Mouse (Mus musculus) lung, embryonic 15.5 days (tissue): ENCODE data around the gene Nlrp9a. TPM values are rescaled to one million over a fixed set of nuclear protein-coding genes. Genes with fewer than 3 reads are reported as not detected.
"Not testable (repeated sequence)": the region's sequence is repeated elsewhere in the genome, so short reads cannot be mapped to it uniquely, and the experiment has no call there.

Source experiments
- ATAC-seq: fragments of 200-750 bp; cut with Nextera tagmentation; 2 replicates; pipeline ENCODE4 v1.8.0; 2017; ENCODE audit warnings: moderate number of reproducible peaks, borderline replicate concordance; ENCODE audit not compliant: low FRiP score, low TSS enrichment; ENCODE audit errors: extremely low read depth
- H3K27ac ChIP-seq: fragments of 300-500 bp; sonication (generic); 2 replicates; pipeline ENCODE4 v1.5.1; 2015; ENCODE audit warnings: moderate library complexity, mild to moderate bottlenecking, inconsistent platforms
- H3K27me3 ChIP-seq: fragments of 300-500 bp; sonication (generic); 2 replicates; pipeline ENCODE4 v1.6.1; 2015; ENCODE audit warnings: inconsistent platforms
- H3K36me3 ChIP-seq: fragments of 300-500 bp; sonication (generic); 2 replicates; pipeline ENCODE4 v1.6.1; 2015; ENCODE audit warnings: inconsistent platforms
- H3K4me1 ChIP-seq: fragments of 300-500 bp; sonication (generic); 2 replicates; pipeline ENCODE4 v1.6.1; 2015; ENCODE audit warnings: inconsistent platforms
- H3K4me2 ChIP-seq: fragments of 300-500 bp; sonication (generic); 2 replicates; pipeline ENCODE4 v1.6.1; 2015; ENCODE audit warnings: inconsistent platforms, mild to moderate bottlenecking, moderate library complexity
- H3K4me3 ChIP-seq: fragments of 300-500 bp; sonication (generic); 2 replicates; pipeline ENCODE4 v1.5.1; 2015; ENCODE audit warnings: mild to moderate bottlenecking, inconsistent platforms
- H3K9ac ChIP-seq: fragments of 300-500 bp; sonication (generic); 2 replicates; pipeline ENCODE4 v1.6.1; 2015; ENCODE audit warnings: inconsistent platforms
- H3K9me3 ChIP-seq: fragments of 300-500 bp; sonication (generic); 2 replicates; pipeline ENCODE4 v1.6.1; 2016; ENCODE audit warnings: inconsistent platforms
- WGBS: fragments of 180-500 bp; shearing (Covaris S2); methylation state at CpG from one replicate; pipeline ENCODE4 v1.1.7; 2015; 5-methylcytosine and 5-hydroxymethylcytosine counted together
- microRNA-seq: library from miRNA; unstranded; fragments of <30 nt; microRNA quantifications from one replicate; pipeline ENCODE4, GENCODE M21; 2016
- polyA plus RNA-seq: library from polyadenylated mRNA; unstranded; fragments of >200 nt; fragmentation: Nextera tagmentation; extraction: Ambion mirVana; gene quantifications from 2 replicates; pipeline ENCODE4 v1.2.1, GENCODE M21; 2015

The Nlrp9a gene
- polyA plus RNA-seq = not detected in 2 replicates

DNA sequence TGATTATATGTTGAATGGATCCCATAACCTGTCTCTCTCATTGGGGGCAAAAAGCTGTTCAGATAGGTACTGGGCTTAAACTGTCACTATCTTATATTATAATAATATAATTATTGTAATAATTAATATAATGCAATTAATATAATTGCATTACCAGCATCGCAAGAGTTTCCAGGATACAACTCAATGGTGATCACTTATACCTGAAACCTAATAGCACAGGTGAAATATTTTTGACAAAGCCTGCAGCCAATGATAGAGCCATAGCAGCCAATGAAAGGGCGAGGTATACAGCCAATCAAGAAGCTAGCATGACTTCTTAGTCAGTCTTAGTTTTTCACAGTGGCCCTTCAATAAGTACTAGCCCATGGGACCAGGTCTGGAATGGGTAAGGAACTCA, at the start of gene Nlrp9a:
Gene Nlrp9a, plus strand, starts transcription at position 301 of the 400 bp plus-strand sequence.
- H3K27me3 ChIP-seq, H3K9ac ChIP-seq, H3K36me3 ChIP-seq, ATAC-seq, H3K27ac ChIP-seq, H3K4me1 ChIP-seq, H3K4me3 ChIP-seq, H3K4me2 ChIP-seq, H3K9me3 ChIP-seq: not testable (repeated sequence)
- 67% methylated on average over 2 of the region's 2 CpGs for WGBS

DNA sequence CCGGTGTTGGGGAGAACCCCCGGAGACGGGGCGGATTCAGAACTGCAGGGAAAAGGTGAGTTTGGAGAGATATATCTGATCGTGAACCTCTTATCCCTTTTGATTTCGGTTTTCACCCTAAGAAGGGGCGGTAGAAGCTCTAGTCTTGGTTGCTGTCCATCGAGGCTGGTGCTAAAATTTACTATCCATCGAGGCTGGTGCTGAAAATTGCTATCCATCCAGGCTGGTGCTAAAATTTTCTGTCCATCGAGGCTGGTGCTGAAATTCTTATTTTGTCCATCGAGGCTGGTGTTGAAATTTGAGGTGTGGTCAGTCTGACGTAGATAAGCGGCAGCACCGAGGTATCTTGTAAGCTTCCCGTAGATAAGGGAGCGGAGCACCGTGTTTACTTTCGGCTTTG, 45.3 kb upstream of the Nlrp9a start:
- H3K4me2 ChIP-seq, H3K27ac ChIP-seq, H3K36me3 ChIP-seq, H3K4me3 ChIP-seq, H3K27me3 ChIP-seq, H3K9me3 ChIP-seq, ATAC-seq, H3K9ac ChIP-seq, H3K4me1 ChIP-seq: not testable (repeated sequence)
- WGBS = 71% methylated on average over 18 of the region's 18 CpGs

DNA sequence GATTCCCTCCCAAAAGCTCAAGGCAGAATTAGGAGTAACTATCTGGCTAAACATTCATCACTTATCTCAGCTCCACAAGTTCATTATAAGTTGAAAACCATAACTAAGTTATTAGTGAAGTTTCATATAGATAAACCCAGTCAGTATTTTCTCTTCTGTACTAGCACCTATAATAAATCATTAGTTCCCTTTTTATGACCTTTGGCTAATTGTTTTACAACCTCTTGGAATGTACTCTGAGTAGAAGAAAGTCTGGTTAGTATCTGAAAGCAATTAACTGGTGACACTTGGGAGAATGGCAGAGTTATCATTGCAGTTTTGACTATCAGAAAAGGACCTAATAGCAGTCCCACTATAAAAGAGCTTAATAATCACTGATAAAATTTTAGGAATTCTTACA, 54.3 kb downstream of the Nlrp9a start:
- no peak overlapping the region for H3K9ac ChIP-seq
- no peak overlapping the region for H3K4me3 ChIP-seq
- no peaks in the 10 kb centered on the region for H3K4me1 ChIP-seq
- no peaks in the 10 kb centered on the region for H3K27me3 ChIP-seq
- no peak overlapping the region for H3K27ac ChIP-seq
- H3K4me2 ChIP-seq = no peak overlapping the region
- H3K9me3 ChIP-seq = no peaks in the 10 kb centered on the region
- ATAC-seq = no peak
- no peaks in the 10 kb centered on the region for H3K36me3 ChIP-seq

DNA sequence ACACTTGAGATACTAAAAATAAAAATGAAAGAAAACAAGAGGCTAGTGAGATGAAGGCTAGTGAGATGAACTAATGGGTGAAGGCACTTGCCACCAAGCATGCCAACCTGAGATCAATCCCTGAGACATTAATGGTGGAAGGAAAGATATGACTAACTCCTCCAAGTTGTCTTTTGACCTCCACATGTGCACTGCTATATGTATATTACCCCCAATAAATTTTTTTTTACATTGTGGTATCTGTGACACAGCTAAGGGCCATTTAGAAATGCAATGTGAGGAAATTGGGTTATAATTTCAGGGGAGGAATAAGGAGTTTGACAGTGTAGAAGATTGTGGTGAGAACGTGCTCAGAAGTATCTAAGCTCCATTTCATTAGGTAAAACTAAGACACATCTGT, 55.0 kb downstream of the Nlrp9a start:
- Histone ChIP-seq H3K36me3 (no peaks in the 10 kb centered on the region), H3K4me1 (no peaks in the 10 kb centered on the region), H3K9ac (no peak overlapping the region), H3K9me3 (no peaks in the 10 kb centered on the region), H3K27ac (no peak overlapping the region), H3K4me2 (no peak overlapping the region), H3K27me3 (no peaks in the 10 kb centered on the region), H3K4me3 (no peak overlapping the region)
- 46% methylated on average over 1 of the region's 1 CpGs for WGBS
- ATAC-seq = no peak

DNA sequence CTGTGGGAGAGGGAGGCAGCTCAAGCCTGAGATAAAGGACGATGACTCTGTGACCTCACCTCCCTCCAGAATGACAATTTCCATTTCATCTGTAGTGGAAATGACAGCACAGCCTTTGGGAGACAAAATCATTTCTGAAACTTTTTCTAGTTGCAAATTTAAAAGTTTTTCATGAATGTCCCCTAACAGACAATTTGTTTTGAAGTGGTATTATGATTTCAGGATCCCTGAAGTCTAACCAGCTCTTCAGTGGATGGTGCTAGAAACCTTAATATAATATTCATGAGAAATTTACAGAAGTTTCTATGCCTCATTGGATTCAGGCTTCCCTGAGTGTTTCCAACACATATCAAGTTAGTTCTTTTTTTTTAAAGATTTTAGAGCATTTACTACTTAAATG, 83.5 kb downstream of the Nlrp9a start, which contains the start of gene Vmn1r185:
Gene Vmn1r185, minus strand, starts transcription at position 101 of the 400 bp plus-strand sequence.
- ATAC-seq, H3K9me3 ChIP-seq, H3K4me2 ChIP-seq, H3K36me3 ChIP-seq, H3K27me3 ChIP-seq, H3K9ac ChIP-seq, H3K27ac ChIP-seq, H3K4me1 ChIP-seq, H3K4me3 ChIP-seq: not testable (repeated sequence)
- 80% methylated on average over 1 of the region's 1 CpGs for WGBS

Small RNA genes within 50 kb of the gene (microRNA-seq; reads per million reads assigned to microRNA genes)
- gene Gm25947 = not detected

Other genes with a start within 250 kb of the Nlrp9a start
- not detected in 2 replicates for gene Cyp2a4, start 227.9 kb upstream of the Nlrp9a start, polyA plus RNA-seq
- not detected in 2 replicates for gene Nlrp9c, start 131.3 kb upstream of the Nlrp9a start, polyA plus RNA-seq
- gene Nlrp4a, start 99.9 kb upstream of the Nlrp9a start, polyA plus RNA-seq = not detected in 2 replicates
- gene Vmn1r185, start 83.4 kb downstream of the Nlrp9a start, polyA plus RNA-seq = not detected in 2 replicates
- not detected in 2 replicates for gene Cyp2b23, start 151.4 kb downstream of the Nlrp9a start, polyA plus RNA-seq
- not detected in 2 replicates for gene Cyp2b19, start 222.1 kb downstream of the Nlrp9a start, polyA plus RNA-seq